Mouse (Mus musculus): ENCODE results near the gene Mob1b.
A peak's percentile ranks its signal among the peaks of the same experiment; 100 is the strongest.

Gene Mob1b

DNA sequence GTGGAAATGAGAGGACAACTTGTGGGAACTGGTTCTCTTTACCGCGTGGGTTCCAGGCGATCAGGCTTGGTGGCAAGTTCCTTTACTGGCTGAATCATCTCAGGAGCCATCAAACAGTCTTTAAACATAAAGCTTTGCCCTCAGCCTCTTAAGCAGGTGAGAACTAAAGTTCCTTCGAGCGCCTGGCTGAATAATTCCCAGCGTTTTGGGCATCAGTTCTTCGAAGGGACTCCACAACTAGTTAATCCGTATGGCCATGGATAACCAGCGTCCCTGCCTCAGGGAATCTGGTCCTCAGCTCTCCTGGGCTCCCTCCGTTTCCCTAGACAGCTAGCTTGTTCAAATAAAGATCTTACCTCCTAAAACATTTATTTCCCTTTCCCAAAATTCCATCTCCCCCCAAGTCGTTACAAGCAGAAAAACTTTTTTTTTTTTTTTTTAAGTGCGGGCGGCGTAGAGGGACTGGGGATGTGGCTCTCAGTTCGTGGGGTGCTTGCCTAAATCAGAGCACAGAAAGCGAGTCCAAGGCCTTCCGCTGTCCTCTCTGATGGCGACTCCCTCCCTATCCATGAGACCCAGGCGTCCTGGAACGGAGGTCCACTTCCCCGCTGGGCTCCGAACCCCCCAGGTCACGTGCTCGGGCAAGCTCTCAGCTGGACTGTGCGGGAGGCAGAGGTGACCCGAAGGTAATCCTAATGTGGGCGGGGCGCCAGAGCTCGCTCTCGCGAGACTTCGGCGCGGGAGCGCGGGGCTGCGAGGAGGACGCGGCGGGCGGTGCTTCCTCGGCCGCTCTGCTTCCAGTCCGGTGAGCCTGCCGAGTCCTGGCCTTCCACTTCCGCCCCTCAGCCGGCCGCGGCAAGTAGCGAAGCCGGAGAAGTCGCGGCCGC lies at the start of gene Mob1b:
Gene Mob1b (plus strand): TSS at position 740 of the 887 bp plus-strand sequence.
- peak; percentile 98 for DNase-seq

DNA sequence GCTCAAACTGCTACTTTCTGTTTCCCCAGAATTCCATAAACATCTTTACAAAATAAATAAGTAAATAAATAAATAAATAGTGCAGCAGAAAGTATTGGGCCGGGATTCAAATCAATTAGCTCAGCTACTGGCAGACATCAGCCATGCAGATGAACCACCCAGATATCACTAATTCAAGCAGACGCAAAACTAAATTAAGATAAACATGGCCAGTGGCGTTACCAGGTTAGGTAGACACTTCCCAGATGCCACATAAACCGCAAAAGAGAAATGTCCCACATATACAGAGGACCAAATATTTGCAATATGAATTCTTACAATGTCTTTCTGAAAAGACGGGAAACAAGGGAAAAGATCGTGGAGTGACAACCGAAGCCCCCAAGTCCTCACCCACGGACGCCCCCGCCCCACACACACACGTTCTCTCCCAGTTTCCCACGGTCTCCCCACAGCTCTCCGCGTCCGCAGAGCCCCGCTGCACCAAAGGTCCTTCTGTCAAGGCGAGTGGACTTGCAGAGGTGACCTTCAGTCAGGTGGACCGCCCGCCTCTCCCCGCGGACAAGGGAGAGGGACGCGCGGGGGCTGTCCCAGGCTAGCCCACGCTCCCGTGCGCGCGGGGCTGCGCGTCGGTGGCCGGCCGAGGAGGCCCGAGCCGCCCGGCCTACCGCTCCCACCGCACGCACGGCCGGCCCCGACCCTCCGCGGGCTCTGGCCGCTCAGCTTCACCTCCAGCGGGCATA lies 45.8 kb upstream of the Mob1b start:
- DNase-seq: peak; percentile 68

DNA sequence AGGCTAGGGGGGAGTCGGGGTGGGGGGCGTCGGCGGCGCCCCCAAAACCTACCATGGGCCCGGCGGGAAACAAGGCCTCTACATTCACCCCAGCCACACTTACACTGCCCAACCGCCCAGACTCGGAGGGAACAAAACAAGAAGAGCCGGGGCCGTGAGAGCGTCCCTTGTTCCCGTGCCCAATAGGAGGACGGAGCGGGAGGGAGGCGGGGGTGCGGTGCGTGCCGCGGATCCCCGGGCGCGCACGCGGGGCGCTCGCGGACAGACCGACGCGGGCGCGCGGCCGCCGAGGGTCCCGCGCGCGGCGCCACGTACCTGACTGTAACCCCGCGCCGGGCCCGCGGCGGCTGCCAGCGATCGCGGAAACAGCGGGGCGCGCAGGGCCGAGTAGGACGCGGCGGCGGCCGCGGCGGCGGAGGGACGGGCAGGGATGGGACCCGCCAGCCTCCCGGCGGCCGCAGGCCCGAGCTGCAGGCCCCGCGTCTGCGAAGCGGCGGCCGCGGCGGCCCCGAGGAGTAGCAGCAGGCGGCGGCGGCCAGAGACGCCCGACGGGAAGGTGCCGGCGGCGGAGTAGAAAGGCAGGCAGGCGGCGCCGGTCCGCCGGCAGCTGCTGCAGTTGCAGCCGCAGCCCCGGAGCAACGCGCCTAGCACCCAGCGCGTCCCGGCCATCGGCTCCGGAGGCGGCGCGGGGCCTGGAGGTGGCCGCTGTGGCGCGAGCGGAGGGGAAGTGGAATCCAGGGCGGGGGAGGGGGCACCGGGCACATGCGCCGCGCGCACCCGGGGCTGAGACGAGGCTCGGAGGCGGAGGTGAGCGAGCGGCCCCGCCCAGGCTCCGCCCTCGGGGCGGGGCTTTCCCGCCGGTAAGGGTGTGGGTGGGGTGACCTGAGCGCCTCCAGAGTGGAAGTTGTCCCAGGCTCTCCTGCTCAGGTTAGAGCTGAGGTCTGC lies 44.9 kb upstream of the Mob1b start, which contains the start of gene Grsf1:
Gene Grsf1 (minus strand): TSS at position 729 of the 945 bp plus-strand sequence.
- peak; percentile 96 for DNase-seq

DNA sequence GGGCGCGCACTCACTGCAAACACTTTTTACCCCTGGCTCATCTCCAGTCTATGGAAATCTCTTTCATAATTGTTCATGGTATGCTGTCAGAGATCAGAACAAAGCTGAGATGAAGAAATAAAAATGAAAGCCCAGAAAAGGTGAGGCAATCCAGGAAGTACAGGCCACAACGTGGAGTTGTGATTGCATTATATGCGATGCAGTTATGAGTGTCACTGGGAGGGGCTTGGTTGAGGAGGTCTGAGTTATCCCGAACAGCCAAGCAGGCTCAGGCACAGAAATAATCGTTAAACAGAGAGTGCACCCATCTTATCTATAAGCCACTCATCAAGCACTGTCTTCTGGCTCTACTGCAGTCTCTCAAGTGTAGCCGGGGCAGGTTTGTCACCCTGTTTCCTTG lies 41.7 kb upstream of the Mob1b start:
- no peak for DNase-seq

DNA sequence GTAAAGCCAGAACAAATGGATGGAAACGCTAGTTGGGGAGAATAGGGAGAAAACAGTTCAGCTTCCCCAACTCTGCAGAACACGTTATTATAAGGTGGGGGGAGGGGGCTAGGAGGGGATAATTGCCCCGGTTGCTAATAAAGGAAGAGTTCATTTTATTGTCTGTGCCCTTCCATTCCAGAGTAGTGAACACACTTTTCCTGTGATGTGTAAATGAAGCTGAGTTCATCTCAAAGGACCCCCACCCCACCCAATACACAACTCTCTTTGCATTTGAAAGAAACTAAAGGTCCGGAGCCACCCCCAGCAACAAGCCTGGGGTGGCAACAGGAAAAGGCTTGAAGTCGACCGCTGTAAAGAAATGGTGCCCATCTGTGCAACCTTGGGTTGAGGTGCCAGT lies 41.3 kb upstream of the Mob1b start:
- DNase-seq: no peak

DNA sequence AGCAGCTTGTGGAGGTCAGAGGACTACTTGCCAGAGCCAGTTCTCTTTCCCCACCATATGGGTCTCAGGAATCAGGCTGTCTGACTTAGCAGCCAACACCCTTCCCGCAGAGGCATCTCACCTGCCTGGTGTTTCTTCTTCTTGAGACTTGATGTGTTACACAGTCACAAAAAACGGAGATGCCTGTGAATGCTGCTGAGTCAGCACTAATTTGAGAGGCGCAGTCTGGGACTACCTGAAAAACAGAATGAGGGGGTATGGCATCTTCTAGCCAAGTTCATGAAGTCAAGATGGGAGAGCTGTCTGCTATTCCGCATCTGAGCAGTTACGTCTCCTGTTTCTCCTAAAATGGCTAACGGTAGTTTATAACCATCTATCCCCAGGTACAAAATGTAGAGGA lies 40.1 kb upstream of the Mob1b start:
- no peak for DNase-seq

DNA sequence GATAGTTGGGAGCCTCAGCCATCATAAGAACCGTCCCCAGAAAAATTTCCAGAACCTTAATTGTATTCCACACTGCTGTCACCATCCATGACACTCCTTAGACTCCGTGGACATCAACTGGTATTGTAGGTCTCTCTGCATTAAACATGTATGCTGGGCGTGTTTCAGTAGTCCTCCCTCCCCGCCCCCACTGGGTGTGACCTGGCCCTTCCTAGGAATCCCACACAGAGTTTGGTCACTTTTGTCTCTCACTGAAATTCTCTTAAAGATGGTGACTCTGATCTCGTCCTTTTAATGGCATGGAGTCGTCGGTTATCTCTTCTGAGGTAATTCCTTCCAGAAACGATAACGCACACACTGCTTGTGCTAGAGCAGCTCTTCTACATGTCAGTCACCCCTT lies 36.9 kb upstream of the Mob1b start:
- no peak for DNase-seq

DNA sequence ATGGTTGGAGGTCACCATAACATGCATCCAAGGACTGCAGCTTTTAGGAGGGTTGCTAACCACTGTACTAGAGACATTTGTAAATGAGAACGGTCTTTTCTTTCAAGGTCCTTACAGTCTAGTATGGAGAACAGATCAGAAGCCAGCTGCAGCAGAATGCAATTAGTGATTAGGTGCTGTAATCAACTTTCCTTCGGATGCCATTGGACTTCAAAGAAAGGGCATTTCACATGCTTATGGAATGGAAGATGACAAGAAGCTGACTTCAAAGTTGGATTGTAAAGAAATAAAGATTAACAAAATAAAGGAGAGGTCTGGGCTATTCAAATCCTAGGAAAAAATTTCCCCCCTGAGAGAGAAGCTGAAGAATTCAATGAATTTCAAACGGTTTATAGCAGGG lies 36.4 kb upstream of the Mob1b start:
- DNase-seq: no peak

DNA sequence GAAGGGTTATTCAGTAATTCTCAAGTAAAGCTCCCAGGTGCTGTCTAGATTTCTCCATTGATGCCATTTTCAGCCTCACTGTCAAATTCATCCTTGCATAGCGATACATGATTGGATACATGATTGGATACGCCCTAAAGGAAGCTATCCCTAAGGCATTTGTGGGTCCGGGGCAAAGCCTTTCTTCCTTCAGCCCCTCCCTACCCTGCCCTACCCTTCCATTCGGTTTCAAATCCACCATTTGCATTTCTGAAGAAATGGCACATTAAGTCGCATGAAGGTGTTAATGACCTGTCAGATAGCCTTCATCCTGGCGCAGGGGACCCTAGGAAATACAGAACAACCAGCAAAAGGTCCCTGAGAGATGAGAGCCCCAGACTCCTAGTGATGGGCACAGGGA lies 35.3 kb upstream of the Mob1b start:
- DNase-seq: no peak

DNA sequence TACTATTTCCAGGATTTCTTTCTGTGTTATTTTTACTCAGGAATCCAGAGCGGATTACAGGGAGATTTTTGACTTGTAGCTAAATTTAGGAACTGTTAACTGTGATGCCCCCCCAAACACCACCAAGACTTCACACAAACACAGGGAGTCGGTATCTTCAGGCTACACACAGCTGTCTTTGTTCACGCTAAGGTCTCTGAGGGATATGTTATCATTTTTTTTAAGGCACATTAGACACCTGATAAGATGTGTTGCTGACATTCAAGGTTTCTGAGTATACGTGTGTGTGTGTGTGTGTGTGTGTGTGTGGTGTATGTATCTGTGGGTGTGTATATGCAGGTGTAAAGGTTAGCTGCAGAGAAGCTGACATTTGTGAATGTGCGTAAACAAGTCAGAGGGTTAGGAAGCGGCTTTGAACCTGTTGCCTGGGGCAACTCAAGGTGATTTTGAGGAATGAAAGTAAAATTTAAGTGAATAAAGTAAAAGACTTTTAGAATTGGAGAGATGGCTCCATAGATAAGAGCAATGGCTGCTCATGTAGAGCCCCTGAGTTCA lies 34.8 kb upstream of the Mob1b start:
- no peak for DNase-seq

DNA sequence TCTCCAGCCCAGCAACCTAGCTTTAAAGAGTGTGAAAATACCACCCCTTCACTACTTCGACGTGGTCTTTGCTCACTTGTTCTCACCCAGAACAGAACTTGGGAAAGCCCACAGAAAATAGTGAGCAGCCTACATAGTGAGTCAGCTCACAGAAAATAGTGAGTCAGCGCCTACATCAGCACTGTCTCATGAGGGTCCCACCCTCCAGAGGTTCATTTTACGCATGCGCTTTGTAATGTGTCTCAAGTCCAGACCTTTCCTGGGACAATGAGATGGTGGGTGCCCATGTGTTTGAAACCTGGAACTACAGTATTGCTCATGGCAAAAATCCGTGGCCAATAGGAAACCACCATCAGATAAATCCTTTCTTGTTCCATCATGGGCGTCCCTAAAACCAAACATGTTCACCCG lies 32.7 kb upstream of the Mob1b start:
- no peak for DNase-seq

DNA sequence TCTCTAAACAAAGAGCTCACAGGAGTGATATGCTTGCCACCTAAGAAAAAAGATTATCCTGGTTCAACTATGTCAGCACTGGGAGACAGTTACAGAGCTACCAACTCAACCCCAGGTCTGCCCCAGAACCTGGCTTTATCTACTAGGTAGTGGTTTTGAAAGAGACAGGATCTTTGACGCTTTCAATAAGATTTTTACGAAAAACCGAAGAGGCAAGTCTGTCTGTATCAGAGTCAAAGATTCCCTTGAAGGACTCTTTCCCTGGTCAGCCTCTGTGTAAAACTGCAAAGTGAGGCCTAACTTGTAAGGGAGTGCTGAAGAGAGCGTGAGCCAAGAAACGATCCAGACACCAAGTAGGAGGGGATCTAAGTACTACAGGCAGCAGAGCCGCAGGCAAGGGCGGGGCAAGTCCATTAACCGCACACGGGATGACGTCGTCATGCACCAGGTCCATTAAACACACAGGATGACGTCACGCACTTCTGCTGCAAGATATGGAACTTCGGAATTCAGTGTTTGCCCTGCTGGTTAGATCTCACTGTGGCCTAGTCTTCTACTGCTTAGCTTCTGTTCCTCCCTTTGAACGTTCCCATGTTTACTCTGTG lies 32.0 kb upstream of the Mob1b start:
- no peak for DNase-seq

DNA sequence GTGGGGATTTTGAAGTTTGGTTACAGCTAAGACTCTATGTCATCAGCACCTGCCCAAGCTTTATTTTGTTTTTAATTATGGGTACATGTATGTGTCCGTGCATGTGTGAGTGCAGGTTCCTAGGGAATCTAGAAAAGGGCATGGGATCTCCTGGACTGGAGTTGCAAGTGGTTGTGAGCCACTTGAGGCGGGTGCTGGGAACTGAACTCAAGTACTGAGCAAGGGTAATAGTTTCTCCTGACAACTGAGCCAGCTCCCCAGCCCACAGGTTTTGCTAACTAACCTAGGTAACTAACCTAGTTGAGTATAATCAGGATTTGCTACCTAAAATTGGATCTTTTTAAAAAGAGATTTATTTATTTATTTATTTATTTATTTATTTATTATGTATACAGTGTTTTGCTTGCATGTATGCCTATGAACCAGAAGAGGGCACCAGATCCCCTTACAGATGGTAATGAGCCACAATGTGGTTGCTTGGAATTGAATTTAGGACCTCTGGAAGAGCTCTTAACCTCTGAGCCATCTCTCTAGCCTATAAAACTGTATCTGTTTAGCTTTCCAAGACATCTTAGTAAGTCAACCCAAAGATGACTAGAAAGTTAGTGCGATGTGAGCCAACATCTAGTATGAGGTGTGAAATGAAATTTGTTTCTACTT lies 31.2 kb upstream of the Mob1b start:
- DNase-seq: peak; percentile 48

DNA sequence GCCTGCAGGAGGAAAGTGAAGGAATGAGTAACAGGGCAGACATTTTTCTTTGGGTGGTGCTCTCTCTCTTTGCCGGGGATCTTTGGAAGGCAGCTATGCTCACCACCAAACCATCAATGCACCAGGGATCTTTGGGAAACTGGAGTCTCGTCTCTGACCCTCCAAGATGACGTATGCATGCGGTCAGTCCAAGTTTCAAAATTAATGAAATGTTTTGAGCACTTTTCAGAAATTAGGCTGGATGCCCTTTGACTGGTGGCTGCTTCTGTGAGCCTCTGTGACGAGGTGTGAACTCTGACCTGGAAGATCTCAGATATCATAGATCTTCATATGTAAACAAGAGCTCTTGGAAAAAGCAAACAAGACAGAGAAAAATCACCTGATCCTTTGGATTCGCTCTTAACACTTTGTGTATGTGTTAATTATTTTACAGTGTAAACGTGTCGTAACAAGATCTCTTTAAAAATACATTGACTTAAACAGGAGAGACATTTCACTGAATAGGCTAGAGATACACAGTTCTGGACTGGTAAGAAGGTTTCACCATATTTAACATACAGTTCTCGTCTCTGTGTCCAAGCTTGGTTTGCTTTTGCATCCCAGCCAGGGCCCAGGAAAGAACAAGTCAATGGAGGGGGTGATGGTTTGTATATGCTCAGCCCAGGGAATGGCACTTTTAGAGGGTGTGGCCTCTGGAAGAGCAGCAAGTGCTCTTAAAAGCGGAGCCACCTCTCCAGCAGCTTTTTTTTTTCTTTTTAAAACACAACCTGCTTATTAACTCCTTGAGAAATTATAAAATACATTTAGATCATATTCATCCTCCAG lies 29.8 kb upstream of the Mob1b start:
- DNase-seq: no peak

DNA sequence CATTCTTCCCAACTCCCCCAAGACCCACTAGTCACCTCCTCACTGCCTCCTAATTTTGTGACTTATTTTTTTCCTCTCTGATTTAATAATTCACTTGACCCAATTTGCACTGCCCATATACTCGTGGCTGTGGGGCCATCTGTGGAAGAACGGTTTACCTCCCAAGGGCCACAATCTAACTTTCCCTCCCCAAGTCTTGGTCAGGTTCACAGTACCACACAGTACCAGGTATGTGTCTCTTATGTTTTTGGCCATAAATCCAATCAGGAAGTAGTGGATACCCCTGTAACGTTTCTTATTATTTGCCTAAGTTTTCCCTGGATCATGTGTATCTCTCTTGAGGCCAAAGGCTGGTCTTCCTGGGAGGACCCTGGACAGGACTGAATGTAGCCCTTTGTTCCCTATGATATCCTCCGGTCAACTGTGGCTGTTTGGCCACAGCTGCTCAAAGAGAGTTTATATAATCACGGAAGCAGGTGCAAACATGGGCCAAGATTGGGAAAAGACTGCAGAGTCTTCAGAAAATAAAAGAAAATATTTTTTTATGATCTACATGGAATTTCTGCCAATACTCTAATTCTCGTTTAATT lies 29.1 kb upstream of the Mob1b start:
- peak; percentile 71 for DNase-seq

DNA sequence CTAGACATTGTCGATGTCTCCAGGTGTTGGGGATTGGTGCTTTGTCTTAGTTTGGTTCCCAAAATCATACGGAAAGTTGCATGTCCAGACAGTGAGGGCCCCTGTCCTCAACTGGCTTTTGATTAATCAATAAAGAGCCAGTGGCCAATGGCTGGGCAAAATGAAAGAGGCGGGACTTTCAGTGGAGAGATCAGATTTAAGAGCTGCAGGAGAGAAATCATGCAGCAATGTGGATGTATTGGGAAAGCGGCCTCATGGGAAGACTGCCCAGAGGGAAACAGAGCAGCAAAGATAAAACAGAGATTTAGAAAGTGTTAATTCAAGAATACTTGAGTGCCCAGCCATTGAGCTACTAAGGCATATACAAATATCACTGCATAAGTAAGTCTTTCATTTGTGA lies 28.1 kb upstream of the Mob1b start:
- no peak for DNase-seq

DNA sequence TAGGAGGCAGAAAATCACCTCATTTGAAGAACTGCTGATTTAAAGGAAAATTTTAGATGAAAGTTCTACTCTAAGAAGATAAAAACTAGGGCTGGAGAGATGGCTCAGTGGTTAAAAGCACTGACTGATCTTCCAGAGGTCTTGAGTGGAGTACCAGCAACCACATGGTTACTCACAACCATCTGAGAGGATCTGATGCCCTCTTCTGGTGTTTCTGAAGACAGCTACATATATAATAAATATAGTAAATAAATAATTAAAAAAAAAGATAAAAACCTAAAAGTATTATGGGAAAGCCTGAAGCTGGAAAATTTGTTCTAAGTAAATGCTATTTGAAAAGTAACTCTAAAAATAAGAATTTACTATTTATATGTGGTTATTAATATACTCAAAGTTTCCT lies 27.6 kb upstream of the Mob1b start:
- no peak for DNase-seq

DNA sequence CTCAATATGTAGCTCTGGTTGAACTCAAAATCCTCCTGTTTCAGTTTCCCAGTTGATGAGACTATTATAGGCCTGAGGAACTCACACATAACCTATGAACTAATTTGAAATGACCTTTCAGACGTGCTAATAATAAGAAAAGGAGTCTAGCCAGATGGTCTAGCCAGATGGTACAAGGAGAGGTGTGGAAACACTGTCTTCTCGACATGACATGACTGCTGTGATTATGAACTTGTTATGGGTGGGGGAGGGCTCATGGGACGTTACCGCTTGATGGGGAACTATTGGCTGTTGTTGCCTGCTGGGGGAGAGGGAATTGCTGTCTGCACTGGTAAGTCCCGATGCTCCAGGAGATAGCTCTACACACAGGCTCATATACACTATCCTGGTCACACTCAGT lies 23.4 kb upstream of the Mob1b start:
- no peak for DNase-seq

DNA sequence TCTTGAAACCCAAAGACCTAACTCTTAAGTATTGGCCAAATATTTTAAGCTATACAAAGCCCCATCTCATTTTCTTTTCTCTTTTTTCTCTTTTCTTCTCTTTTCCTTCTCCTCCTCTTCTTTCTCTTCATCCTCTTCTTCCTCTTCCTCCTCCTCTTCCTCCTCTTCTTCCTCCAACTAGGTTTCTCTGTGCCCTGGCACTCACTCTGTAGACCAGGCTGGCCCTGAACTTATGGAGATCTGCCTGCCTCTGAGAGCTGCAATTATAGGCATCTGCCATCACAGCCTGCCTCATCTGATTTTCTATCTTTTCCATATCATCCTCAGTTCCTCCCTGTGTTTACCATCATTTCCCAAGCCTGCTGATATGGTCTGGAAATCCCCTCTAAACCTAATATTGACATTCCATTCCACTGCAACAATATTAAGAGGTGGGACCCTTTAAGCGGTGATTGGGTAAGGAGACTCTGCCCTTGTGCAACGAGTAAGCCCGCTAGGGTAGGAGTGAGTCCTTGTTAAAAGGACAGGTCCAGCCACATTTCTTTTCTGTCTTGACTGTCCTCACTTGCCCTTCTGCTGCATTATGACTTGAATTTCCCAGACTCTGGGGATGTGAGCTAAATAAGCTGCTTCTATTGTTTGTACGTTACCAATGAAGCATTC lies 21.3 kb upstream of the Mob1b start:
- no peak for DNase-seq

DNA sequence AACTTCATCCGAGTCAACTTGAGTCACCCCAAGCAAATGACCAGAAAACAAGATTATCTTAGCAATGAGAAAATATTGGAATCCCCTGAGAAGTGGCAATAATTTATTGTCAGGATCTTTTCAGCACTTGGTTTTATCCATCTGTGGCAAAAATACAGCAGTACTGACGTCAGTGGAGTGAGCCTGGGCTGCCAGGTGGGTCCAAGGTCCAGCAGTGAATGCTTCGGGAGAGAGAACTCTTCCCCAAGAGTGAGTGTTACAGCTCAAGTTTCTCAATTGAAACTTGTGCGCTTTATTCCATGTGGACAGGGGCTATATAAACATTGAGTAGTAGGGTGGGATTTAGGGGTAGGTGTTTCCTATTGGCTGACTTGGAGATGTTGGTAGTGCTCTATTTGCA lies 18.6 kb upstream of the Mob1b start:
- peak; percentile 75 for DNase-seq
